Mouse (Mus musculus) kidney, postnatal 4 days (tissue): ENCODE data around the gene Eif5b.
"Not testable (repeated sequence)": the region's sequence is repeated elsewhere in the genome, so short reads cannot be mapped to it uniquely, and the experiment has no call there.

Experiments
- DNase-seq, 2 experiments: peaks; one replicate each; pipeline ENCODE4 v3.0.0; 2021; ENCODE audit warnings: mixed read lengths in 2 of 2

Eif5b gene

DNA sequence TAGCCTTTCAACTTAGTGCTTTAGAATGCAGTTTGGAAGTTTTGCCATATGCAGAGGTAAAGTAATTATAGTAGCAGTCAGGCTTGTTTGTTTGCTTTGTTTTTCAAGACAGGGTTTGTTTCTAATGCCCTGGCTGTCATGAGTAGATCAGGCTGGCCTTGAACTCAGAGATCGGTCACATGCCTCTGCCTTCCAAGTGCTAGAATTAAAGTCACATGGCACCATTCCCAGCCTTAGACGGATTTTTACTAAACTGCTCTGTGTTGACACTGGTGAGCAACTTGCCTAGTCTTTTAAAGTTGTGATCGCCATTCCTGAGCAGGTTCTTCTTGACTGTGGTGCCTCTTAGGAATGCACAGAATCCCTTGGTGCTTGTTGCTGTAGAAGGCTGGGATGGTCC is 8.9 kb downstream of the Eif5b start:
- DNase-seq = no peak

DNA sequence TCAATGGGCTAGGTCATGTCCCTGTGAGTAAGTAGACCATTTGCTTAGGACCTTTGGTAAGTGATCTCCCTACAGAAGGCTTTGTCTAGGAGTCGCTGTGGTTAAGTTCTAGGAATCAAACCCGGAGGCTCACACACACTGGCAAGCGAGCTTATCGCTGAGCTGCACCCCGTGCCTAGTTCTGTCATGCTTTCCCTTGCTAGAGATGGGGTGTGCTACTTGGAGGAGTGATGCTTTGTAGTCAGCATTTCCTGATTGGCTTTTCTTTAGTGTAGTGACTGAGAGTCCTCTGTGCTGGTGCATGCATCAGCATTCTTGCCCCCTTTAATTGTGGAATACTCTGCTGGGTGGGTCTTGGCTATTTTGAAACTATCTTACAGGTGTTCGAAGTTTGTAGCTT is 13.8 kb downstream of the Eif5b start:
- no peak for DNase-seq

DNA sequence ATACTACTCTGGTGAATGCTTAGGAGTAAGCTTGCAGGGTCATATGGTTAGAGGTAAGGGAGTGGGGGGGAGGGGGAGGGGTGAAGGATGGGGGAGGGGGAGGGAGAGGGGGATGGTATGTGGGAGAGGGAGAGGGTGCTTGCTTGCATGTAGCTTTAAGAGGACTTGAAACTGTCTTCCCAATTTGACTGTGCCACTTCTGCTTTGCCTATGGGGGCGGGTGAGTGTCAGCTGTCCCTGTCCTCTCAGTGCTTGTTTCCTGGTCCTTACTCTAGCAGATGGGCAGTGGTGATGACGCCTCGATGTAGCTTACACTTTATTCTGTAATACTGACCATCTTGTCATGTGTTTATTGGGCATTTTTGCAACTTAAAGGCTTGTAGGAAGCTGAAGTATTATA is 14.3 kb downstream of the Eif5b start:
- no peak for DNase-seq

DNA sequence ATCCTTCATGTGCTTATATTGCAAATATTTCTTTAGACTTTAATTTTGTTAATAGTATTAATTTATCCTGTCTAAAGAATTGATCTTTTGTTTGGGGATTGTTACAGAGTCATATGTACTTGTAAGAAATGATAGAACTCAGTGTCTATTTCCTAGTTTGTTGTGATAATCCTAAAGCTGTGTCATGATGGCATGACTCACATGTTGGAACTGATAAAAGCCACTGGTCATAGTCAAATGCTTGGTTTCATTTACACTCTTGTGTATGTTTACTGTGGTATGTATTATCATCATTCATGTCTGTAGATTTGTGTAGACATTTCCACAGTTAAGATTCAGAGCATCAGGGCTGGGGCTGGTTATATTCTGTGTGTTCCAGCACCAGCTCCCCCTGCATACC is 14.7 kb downstream of the Eif5b start:
- no peak for DNase-seq

DNA sequence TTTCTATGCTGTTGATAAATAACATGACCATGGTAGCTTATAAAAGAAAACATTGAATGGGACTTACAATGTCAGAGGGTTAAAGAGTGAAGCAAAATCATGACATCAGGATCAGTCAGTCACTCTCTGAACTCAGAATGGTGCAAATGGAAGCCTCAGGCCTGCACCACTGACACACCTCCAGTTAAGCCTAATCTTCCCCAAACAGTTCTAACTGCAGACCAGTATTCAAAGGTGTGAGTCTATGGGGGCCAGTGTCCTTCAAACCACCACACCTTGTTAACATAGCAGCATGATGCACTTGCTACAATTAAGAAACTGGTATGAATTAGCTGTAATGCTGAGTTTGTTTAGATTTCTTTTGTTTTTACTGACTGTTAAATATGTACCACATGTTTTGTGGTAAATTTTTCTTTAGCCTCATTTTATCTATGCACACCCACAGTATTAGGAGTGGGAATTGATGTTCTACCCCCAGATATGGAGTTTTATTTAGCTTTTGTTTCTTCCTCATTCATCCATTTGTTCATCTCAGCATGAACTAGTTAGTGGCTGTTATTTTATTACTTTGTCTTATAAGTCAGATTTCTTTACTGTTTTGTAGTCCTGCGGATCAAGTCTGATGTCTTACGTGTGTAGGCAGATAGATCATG is 16.9 kb downstream of the Eif5b start:
- DNase-seq = no peak

DNA sequence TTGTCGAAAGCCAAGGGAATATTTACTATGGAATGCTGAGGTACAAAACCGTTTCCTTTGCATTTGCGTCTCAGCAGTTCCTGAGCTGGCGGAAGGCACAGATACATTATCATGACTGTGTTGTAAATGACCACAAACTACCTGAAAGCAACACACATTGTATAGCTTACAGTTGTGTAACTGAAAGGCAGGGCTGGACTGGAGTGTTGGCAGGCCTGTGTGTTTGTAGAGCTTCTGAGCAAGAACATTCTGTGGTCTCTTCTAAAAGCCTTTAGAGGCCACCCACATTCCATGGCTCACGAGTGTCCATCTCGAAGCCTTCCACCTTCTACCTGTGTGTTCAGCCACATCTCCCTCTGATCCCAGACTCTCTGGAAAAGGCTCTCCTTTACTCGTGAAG is 29.5 kb downstream of the Eif5b start:
- no peak for DNase-seq

DNA sequence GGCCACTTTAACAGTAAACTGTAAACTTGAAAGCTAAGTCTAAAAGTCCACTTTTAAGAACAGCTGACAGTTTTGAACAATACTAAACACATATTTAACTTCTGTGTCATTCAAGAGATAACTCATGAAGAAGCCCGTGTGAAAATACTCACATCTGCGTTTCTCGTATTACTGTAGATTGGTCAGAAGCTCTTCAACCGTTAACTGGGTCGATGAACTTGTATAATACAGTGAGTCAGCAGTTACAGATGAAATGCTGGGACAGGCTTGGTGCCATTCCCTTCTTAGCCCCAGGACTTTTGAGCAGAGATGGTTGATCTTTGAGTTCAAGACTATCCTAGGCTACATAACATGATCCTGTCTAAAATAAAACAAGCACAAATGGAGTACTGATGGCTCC is 33.6 kb downstream of the Eif5b start:
- DNase-seq = no peak

DNA sequence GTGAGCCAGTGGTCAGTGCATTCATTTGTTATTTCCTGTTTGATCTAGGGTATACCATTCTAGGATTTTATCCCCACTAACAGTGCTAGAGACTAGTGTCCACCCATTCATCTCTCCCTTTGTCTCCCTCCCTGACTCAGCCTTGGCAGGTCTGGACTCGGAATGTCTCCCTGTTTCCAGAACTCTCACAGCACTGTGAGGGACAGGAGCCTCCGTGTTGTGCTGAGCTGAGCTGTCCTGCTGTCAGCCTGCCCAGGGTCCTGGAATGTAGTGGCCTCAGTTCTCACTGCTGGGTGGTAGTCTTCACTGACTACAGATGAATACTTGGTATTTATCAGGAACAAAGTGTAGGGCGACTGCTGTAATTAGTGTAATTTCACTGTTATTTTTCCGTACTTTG is 37.7 kb downstream of the Eif5b start:
- no peak for DNase-seq

DNA sequence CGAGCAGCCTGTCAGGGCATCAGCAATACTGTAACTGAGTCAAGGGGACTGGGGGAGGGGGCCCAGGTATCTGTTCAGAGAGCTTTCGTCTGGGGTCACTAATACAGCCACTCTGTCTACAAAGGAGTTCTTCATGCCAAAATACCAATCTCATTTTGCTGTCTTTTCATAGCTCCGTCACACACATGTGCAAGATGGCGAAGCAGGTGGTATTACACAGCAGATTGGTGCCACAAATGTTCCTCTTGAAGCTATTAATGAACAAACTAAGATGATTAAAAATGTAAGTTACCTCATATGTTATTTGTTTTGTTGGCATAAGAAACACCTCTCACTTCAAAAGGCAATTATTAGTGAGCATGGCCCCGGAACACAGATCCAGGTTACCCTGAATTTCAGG is 39.6 kb downstream of the Eif5b start:
- DNase-seq = no peak

DNA sequence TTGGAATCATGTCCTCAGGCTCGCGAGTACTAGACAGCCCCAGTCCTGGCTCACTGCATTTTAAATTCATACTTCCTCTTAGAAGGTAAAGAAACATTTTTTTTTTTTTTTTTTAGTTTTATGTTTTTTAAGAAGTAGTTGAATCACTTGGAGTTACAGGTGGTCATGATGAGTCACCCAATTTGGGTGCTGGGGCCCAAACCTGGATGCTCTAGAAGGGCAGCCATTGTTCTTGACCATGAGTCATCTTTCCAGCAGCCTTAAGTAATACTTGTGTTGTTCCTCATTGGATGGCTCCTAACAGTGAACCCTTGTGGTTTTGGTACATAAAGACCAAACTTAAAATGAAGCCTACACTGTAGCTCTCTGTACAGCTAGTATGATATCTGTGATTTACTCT is 41.1 kb downstream of the Eif5b start:
- no peak for DNase-seq

DNA sequence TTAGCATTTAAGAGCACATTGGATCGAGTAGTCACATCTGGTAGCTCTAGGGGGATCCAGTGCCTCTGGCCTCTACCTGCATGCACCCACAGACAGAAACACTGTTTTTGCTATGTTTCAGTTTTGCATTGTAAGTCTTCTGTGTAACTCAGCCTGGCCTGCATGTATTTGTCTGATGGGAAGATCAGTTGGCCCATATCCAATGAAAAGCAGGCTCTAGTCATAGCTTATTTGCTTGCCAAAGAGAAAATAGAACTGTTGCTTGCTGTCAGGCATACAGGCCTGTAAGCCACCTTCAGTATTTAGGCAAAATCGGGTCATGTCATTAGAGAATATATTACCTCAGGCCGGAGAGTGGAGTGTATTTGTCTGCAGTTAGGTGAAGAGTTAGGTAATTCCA is 50.3 kb downstream of the Eif5b start:
- no peak for DNase-seq

DNA sequence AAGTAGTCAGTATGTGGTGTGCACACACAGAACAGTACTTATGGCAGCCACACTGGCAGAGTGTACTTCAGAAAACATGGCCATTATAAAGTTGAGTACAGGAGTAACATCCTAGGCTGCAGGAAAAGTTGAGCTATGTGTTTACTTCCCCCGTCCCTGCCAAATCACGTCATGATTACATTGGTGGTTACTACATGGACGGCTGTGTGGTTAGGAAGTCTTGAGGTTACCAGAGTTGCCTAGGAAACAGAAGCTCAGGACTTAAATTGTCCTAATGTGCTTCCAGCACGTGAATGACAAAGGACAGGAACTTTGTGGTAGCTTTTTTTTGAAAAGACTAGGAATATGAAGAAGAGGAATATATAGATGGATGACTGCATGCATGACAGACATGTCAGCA is 51.8 kb downstream of the Eif5b start:
- no peak for DNase-seq

DNA sequence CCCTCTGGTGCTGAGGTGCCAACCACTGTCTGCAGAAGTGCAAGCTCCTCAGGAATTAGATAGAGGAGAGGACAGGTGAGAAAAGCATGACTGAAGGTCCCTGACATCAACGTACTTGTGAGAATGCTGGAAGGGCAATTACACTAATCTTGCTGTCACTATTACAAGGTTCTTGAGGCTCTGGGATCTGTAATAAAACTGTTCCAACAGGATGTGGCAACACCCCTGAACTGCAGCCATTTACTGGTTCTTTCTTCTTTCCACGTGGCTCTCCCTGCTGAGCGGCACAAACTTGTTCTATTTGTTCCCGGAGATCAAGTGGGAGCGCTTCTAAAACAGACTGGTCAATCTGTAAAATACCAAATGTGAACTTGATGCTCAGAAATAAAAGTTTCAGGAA is 57.4 kb downstream of the Eif5b start:
- DNase-seq = no peak

DNA sequence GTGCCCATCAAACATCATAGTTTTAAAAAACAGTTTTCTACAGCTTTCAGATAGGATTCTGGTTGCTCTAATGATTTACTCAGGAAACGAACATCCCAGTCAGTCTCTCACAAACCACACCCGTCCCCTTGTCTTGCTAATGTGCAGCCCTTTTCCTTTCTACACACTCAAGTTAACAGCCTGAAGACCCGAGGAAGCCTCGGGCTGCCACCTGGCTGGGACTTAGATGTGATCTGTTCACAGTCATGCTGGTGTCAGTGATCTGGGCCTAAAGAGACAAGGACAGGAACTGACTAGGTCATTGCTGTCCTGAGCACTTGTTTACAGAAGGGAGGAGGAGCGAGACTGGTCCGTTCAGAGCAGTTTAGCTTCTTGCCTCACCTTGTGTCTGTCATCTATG is 60.6 kb downstream of the Eif5b start:
- no peak for DNase-seq

DNA sequence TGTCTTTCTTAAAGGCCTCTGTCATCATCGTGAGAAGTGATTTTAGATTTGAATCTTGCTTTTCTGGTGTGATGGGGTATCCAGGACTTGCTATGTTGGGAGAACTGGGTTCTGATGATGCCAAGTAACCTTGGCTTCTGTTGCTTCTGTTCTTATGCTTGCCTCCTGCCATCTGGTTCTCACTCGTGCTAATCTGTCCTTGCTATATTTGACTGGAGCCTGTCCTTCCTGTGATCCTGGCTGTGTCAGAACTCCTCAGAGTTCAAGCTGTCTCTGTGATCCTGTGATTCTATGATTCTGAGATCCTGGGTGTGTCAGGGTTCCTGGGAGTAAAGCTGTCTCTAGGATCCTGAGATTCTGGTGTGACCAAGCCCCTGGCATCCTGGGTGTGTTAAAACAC is 64.3 kb downstream of the Eif5b start:
- DNase-seq = not testable (repeated sequence)

DNA sequence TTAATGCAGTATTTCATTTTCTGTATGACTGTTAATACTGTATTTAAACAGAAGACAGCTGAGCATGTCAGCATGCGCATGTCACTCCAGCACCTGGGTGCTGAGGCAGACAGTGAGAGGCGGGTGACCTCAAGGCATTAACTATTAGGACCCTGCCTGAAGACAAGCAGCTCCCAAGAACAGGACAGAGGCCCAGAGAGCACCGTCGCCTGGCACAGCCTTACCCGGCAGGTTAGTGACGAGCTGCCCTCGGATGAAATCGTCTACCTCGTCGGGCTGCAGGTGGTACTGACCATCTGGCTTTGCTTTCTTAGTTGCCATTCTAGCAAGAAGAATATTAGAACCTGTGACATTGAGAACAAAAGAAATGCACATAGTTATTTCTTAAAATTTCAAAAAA is 69.5 kb downstream of the Eif5b start:
- DNase-seq = no peak

DNA sequence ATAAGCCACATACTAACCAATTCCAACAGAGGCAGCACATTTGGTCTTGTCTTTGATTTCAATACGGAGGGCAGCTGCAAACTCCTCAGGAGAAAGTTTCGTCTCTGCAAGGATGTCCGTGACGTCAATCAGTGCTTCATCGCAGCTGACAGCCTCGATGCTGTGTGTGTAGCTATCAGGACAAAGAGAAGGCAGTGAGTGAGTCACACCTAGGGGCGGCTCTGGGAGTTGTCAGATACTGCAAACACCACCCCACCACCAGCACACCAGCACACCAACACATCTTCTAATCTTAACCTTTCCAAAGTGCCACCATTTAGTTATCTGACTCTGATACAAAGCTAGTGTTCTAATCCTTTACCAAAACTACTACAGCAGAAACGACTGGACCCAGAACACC is 73.5 kb downstream of the Eif5b start:
- no peak for DNase-seq

DNA sequence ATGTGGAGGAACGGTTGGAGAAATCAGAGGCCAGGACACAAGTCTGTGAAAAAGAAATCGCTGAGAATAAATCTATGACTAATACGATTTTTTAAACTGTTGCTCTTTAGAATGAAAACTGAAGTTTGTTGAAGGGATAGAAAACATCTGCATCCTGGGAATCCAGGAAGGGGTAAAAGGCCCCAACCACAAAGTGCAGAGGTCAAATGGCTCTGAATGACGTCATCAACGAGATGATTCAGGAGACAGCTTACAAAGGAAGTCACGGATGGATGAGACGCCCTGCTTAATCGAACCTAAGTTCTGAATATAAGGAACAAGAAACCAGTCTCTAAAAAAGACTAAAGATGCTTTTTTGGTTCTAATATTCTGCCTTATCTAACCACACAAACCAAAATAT is 83.5 kb downstream of the Eif5b start:
- DNase-seq = no peak

DNA sequence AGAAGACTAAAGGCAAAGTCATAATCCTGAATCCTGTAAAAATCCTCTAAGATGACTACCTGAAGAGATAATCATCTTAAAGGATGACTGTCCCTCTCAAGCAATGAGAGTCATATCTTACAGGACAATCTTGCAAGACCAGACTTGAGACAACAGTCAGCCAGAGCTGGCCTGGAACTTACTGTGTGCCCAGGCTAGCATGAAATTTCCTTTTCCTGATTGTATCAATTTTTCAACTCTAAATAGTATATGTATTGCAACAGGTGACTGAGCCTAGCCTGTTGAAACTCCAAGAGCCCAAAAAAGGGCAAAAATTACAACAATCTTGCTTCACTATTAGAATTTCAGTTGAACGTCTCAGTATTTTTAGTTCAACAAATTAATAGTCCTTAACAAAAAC is 105.4 kb downstream of the Eif5b start:
- no peak for DNase-seq

DNA sequence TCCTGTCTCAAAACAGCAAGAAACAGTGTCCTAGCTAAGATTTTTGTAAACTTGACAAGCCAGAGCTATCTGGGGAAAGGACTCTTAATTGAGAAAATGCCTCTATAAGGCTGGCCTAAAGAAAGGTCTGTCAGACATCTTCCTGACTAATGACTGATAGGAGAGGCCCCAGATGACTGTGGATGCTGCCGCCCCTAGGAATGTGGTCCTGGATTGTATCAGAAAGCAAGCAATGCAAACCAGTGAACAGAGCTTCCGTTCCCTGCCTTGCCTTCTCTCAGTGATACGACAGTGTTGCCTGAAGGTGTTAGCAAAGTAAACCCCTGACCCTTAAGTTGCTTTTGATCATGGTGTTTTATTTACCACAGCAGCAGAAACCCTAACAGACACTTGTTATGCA is 106.0 kb downstream of the Eif5b start:
- no peak for DNase-seq
